Mouse (Mus musculus) liver, postnatal 0 days (tissue): ENCODE measurements around the gene Rps15. TPM values are rescaled to one million over a fixed set of nuclear protein-coding genes. Genes with fewer than 3 reads are reported as not detected.

Experiments used
- ATAC-seq: fragments of 200-750 bp; cut with Nextera tagmentation; 2 replicates; pipeline ENCODE4 v1.8.0; 2017; ENCODE audit warnings: mild to moderate bottlenecking, moderate library complexity
- DNase-seq: peaks from one replicate; pipeline ENCODE4 v3.0.0-alpha.2; 2016
- H3K27ac ChIP-seq: fragments of 300-500 bp; sonication (generic); 2 replicates; pipeline ENCODE4 v1.5.1; 2014; ENCODE audit warnings: antibody characterized with exemption, moderate library complexity, mild to moderate bottlenecking, low read depth
- H3K27me3 ChIP-seq: fragments of 300-500 bp; sonication (generic); 2 replicates; pipeline ENCODE4 v1.6.1; 2014; ENCODE audit warnings: low read length, control low read depth, mixed read lengths; ENCODE audit not compliant: insufficient read depth
- H3K36me3 ChIP-seq: fragments of 300-500 bp; sonication (generic); replicated peaks from 2 replicates; pipeline ENCODE4 v1.6.1; 2014; ENCODE audit warnings: mild to moderate bottlenecking, control low read depth, low read length, moderate library complexity, mixed read lengths; ENCODE audit not compliant: insufficient read depth
- H3K4me1 ChIP-seq: fragments of 300-500 bp; sonication (generic); 2 replicates; pipeline ENCODE4 v1.6.1; 2014; ENCODE audit warnings: antibody characterized with exemption, mild to moderate bottlenecking, control low read depth; ENCODE audit not compliant: insufficient read depth
- H3K4me2 ChIP-seq: fragments of 300-500 bp; sonication (generic); 2 replicates; pipeline ENCODE4 v1.6.1; 2014; ENCODE audit warnings: low read depth, mild to moderate bottlenecking, low read length, moderate library complexity, mixed read lengths
- H3K4me3 ChIP-seq: fragments of 300-500 bp; sonication (generic); 2 replicates; pipeline ENCODE4 v1.5.1; 2014; ENCODE audit warnings: low read depth, low read length
- H3K9ac ChIP-seq: fragments of 300-500 bp; sonication (generic); replicated peaks from 2 replicates; pipeline ENCODE4 v1.6.1; 2014; ENCODE audit warnings: mild to moderate bottlenecking, moderate library complexity
- H3K9me3 ChIP-seq: fragments of 300-500 bp; sonication (generic); 2 replicates; pipeline ENCODE4 v1.6.1; 2016; ENCODE audit warnings: mild to moderate bottlenecking, control low read depth, low read length, mixed read lengths
- CTCF ChIP-seq: sonication (generic); IDR thresholded peaks from 2 replicates; pipeline ENCODE4 v1.5.1; 2016; ENCODE audit warnings: antibody characterized with exemption, low read depth
- EP300 ChIP-seq: IDR thresholded peaks from 2 replicates; pipeline ENCODE4 v1.6.1; 2016; ENCODE audit warnings: antibody characterized with exemption, low read depth, mild to moderate bottlenecking
- WGBS: fragments of 180-500 bp; shearing (Covaris S2); extraction: QIAGEN DNeasy Blood & Tissue Kit; methylation state at CpG from one replicate; pipeline ENCODE4 v1.1.7; 2014; ENCODE audit not compliant: insufficient replicate concordance; 5-methylcytosine and 5-hydroxymethylcytosine counted together
- polyA plus RNA-seq: library from polyadenylated mRNA; unstranded; fragments of >200 nt; fragmentation: Nextera tagmentation; extraction: Ambion mirVana; gene quantifications from 2 replicates; pipeline ENCODE4 v1.2.1, GENCODE M21; 2015

Gene Rps15
- polyA plus RNA-seq, 1 experiment from 2014 or later, result 466 TPM

DNA sequence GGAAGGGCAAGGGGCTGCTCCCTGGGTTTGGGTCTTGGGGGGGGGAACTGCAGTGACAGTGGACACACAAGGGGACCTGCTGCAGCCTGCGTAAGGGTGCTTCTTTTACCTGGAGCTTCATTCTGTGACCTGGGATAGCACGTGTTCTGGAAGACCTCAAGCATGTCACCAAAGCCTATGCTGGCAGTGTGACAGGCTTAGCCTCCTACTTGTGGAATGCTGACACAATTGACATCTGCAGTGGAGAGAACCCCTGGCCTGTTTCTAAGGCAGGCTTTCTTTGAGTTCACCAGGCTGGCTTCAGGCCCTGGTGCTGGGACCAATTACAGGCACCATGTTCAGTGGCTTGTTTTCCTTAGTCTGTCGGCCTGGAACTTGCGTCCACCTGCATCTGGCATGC, 2.1 kb downstream of the Rps15 start:
- Histone ChIP-seq H3K4me1 (peaks cover 16% of the 10 kb centered on the region), H3K36me3 (peaks cover 11% of the 10 kb centered on the region), H3K4me3 (no peak overlapping the region), H3K9me3 (no peaks in the 10 kb centered on the region), H3K4me2 (no peak overlapping the region), H3K27me3 (peaks cover 31% of the 10 kb centered on the region), H3K9ac (no peak overlapping the region), H3K27ac (no peak overlapping the region)
- ATAC-seq (no peak), DNase-seq (no peak)
- no peak for TF ChIP-seq EP300
- TF ChIP-seq CTCF, result no peak
- 84% methylated on average over 4 of the region's 4 CpGs for WGBS

DNA sequence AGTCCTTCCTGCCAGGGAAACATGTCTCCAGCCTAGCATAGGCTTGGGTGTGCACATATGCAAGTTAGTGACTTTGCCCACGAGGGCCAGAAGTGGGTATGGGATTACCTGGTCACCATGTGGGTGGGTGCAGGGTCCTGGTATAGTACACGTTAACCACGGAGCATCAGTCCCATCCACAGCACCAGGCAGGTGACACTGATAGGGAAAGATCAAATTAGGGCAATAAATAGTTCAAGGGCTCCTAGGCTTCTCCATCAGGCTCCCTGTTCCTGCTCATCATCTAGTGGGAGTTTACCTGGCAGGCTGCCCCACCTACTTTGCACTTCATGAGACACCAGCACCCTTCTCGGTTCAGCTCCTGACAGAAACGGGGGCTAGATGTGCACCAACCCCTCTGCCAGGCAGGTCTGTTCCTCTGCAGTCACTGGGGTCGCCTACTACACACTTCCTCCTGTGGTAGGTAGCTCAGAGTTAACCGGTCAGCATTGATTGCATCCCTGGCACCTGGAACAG, 2.6 kb downstream of the Rps15 start:
- TF ChIP-seq CTCF (no peak), EP300 (no peak)
- Histone ChIP-seq H3K4me3 (no peak overlapping the region), H3K27ac (no peak overlapping the region), H3K4me2 (no peak overlapping the region), H3K36me3 (peaks cover 11% of the 10 kb centered on the region), H3K4me1 (peaks cover 16% of the 10 kb centered on the region), H3K9ac (no peak overlapping the region), H3K27me3 (peaks cover 36% of the 10 kb centered on the region), H3K9me3 (no peaks in the 10 kb centered on the region)
- DNase-seq, result no peak
- 49% methylated on average over 7 of the region's 7 CpGs for WGBS
- no peak for ATAC-seq

DNA sequence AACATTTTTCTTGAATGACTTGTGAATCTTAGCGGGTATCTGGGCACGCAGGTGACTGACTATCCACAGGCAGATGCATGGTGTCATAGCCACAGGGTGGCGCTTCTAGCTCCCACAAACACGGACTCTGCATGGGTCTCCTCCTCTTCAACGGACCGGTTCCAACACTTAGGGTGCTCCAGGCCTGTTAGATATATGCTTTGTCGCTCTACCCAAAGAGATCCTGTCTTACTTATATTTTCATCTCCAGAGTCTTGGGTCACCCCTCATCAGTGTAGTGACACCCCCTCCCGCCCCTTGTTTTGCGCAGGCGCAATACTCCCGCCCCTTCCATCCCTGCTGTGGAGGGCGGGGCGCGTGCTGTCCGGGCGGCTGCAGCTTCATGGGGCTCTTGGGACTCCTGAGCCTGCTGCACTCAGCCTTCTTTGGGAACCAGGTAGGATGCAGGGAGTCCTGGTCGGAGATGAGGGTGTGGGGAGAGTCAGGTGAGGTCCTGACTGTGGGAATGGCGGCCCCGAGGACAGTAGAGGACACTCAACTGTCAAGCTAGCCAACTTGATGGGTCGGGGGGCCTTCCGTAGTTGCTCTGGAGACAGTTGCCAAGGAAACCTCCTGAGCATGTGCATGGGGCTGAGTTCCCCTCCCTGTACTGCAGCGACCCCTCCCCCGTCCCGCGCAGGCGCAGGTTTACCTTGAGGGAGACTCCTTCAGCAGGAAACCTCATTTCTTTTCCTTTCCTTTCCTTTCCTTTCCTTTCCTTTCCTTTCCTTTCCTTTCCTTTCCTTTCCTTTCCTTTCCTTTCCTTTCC, 3.6 kb downstream of the Rps15 start, which contains the start of gene Apc2:
Apc2 (plus strand) TSS at position 360 of the 808 bp plus-strand sequence.
- Histone ChIP-seq H3K27ac (no peak within 1 kb of the TSS), H3K27me3 (peaks cover 46% of the 10 kb centered on the region), H3K9me3 (no peaks in the 10 kb centered on the region), H3K9ac (peak within 1 kb of the TSS; percentile 53), H3K4me2 (peak within 1 kb of the TSS; percentile 69), H3K4me1 (peaks cover 16% of the 10 kb centered on the region), H3K36me3 (peaks cover 11% of the 10 kb centered on the region), H3K4me3 (peak within 1 kb of the TSS; percentile 34)
- 5% methylated on average over 26 of the region's 26 CpGs for WGBS
- DNase-seq (peak; percentile 79), ATAC-seq (peak; percentile 38)
- peak; percentile 83 for TF ChIP-seq CTCF
- TF ChIP-seq EP300, result no peak

DNA sequence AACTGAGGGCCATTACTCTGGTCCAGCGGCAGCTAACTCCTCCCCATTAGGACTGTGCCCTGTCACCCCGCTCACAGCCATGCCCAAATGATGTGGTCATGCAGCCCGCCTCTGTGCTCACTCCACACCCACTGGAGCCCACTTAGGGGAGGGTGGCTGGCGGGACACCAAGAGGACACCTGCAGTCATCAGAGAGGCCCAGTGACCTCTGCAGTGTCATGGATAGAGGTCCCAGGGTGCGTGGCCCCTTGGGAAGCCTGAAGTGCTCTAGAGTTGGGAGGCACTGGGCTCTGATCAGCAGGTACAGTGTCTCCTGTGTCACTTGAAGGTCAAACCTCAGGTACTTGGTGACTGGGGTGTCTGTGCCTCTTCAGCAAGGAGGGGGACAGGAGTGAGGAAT, 4.6 kb downstream of the Rps15 start:
- WGBS, result 78% methylated on average over 5 of the region's 5 CpGs
- H3K27ac ChIP-seq, result no peak overlapping the region
- DNase-seq, result no peak
- H3K27me3 ChIP-seq, result peaks cover 56% of the 10 kb centered on the region
- H3K9me3 ChIP-seq, result no peaks in the 10 kb centered on the region
- H3K4me3 ChIP-seq, result no peak overlapping the region
- TF ChIP-seq EP300 (no peak), CTCF (no peak)
- no peak overlapping the region for H3K9ac ChIP-seq
- no peak overlapping the region for H3K4me2 ChIP-seq
- ATAC-seq, result no peak
- peaks cover 18% of the 10 kb centered on the region for H3K4me1 ChIP-seq
- H3K36me3 ChIP-seq, result peaks cover 11% of the 10 kb centered on the region

DNA sequence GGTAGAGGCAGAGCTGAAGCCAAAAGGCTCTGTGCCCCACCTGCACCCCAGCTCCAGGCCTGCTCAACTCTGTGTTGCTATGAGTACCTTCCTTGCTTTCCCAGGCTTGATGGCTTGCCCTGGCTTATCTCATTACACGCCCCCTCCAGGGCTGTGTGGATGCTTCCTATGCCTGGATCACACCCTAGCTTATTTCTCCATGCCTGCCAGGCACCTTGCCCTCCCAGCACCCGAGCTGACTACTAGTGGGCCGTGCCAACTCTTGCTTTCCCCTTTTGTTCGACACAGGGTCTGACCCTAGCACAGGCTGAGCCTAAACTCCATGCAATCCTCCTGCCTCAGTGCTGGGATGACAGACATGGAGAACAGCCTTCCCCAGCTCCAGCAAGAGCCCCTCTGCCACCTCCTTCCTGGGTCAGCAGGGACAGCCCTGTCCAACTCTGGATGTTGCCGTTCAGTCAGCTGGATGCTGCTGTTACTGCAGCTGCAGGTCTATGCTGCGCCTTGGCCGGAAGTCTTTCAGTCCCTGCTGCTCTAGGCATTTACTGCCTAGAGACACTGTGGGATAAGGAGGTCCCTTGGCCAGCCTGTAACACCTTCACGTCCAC, 5.4 kb downstream of the Rps15 start:
- TF ChIP-seq EP300 (no peak), CTCF (no peak)
- DNase-seq (no peak), ATAC-seq (no peak)
- H3K27me3 ChIP-seq, result peaks cover 59% of the 10 kb centered on the region
- H3K9me3 ChIP-seq, result no peaks in the 10 kb centered on the region
- 54% methylated on average over 8 of the region's 8 CpGs for WGBS
- H3K36me3 ChIP-seq, result peaks cover 11% of the 10 kb centered on the region
- no peak overlapping the region for H3K27ac ChIP-seq
- H3K4me1 ChIP-seq, result peaks cover 23% of the 10 kb centered on the region
- no peak overlapping the region for H3K9ac ChIP-seq
- no peak overlapping the region for H3K4me3 ChIP-seq
- H3K4me2 ChIP-seq, result no peak overlapping the region

DNA sequence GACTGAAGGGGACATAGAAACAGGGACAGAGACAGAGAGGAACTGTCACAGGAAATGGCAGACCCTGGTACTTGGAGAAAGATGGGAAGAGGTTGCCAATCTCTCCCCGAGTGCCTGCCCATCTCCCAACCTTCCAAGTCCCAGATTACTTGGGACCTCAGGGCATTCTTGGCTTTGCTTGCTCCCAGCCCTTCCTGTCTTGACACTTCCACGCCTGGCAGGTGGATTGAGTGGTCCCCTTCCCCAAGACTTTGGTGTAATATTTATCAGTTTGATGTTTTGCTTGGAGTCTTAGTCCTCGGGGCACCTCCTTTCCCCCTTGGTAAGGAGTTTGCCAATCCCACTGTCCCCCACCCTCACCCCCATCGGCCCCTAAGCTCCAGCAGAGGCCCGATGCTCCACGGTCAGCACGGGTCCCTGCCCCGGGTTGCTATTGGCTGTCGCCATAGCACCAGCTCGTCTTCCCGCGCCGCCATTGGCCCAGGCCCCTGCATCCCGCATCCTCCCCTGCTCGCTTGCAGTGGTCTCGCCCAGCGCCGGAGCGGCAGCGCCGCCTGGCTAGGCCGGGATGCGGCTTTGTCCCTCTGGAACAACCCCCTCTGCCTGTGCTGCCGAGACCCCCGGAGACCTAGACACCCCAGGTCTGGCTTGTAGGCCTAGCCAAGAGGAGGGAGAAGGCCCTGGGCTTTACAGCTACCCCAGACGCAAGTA, 6.5 kb downstream of the Rps15 start:
- peaks cover 11% of the 10 kb centered on the region for H3K36me3 ChIP-seq
- no peak for ATAC-seq

More for the DNA sequence above, 6.5 kb downstream of the Rps15 start:
- H3K4me3 ChIP-seq, result no peak overlapping the region
- TF ChIP-seq CTCF, result no peak
- no peak for TF ChIP-seq EP300
- H3K9me3 ChIP-seq, result no peaks in the 10 kb centered on the region
- H3K27me3 ChIP-seq, result peaks cover 61% of the 10 kb centered on the region
- H3K9ac ChIP-seq, result no peak overlapping the region
- no peak for DNase-seq
- H3K4me2 ChIP-seq, result no peak overlapping the region
- 8% methylated on average over 26 of the region's 26 CpGs for WGBS
- peaks cover 16% of the 10 kb centered on the region for H3K4me1 ChIP-seq
- H3K27ac ChIP-seq, result no peak overlapping the region
